Mouse (Mus musculus) liver, embryonic 14.5 days (tissue): Measurements from ENCODE around the gene Ptrhd1. TPM values are rescaled to one million over a fixed set of nuclear protein-coding genes. Genes with fewer than 3 reads are reported as not detected.

ENCODE experiments used
- ATAC-seq: fragments of 200-750 bp; cut with Nextera tagmentation; 2 replicates; pipeline ENCODE4 v1.8.0; 2017; ENCODE audit warnings: moderate number of reproducible peaks, mild to moderate bottlenecking, moderate library complexity; ENCODE audit not compliant: insufficient read depth
- DNase-seq, 3 experiments: peaks; one replicate each; pipeline ENCODE4 v3.0.0-alpha.2; 2012 to 2013; ENCODE audit warnings: low read depth in 3 of 3, low spot score in 3 of 3
- H3K27ac ChIP-seq: fragments of 300-500 bp; sonication (generic); 2 replicates; pipeline ENCODE4 v1.5.1; 2014; ENCODE audit warnings: moderate library complexity, mild to moderate bottlenecking, control low read depth, inconsistent platforms
- H3K27me3 ChIP-seq: fragments of 300-500 bp; sonication (generic); 2 replicates; pipeline ENCODE4 v1.6.1; 2014; ENCODE audit warnings: mild to moderate bottlenecking, low read length, moderate library complexity; ENCODE audit not compliant: control insufficient read depth, insufficient read depth
- H3K36me3 ChIP-seq: fragments of 300-500 bp; sonication (generic); replicated peaks from 2 replicates; pipeline ENCODE4 v1.6.1; 2014; ENCODE audit warnings: low read depth; ENCODE audit not compliant: control insufficient read depth, insufficient read depth
- H3K4me1 ChIP-seq, 2 experiments: fragments of 200-500 bp in 1 of 2; fragments of 300-500 bp in 1 of 2; sonication (generic) in 1 of 2; replicated peaks; 2 replicates each; pipeline ENCODE4 v1.6.1; 2012 to 2014; ENCODE audit warnings: antibody characterized with exemption in 1 of 2, inconsistent platforms in 1 of 2, low read length in 1 of 2; ENCODE audit not compliant: control insufficient read depth in 2 of 2, insufficient read depth in 2 of 2
- H3K4me2 ChIP-seq: fragments of 300-500 bp; sonication (generic); 2 replicates; pipeline ENCODE4 v1.6.1; 2014; ENCODE audit warnings: low read depth, mild to moderate bottlenecking, control low read depth, moderate library complexity
- H3K4me3 ChIP-seq, 2 experiments: fragments of 200-500 bp in 1 of 2; fragments of 300-500 bp in 1 of 2; sonication (generic) in 1 of 2; 2 replicates each; pipeline ENCODE4 v1.5.1; 2012 to 2014; ENCODE audit warnings: low read depth in 2 of 2, low read length in 2 of 2, mild to moderate bottlenecking in 2 of 2, control low read depth in 1 of 2, inconsistent platforms in 1 of 2, moderate library complexity in 1 of 2; ENCODE audit not compliant: insufficient read depth in 1 of 2
- H3K9ac ChIP-seq: fragments of 300-500 bp; sonication (generic); replicated peaks from 2 replicates; pipeline ENCODE4 v1.6.1; 2014; ENCODE audit warnings: mild to moderate bottlenecking, control low read depth, moderate library complexity
- H3K9me3 ChIP-seq: fragments of 300-500 bp; sonication (generic); 2 replicates; pipeline ENCODE4 v1.6.1; 2016; ENCODE audit warnings: low read length, mixed read lengths; ENCODE audit not compliant: control insufficient read depth
- CTCF ChIP-seq: IDR thresholded peaks from 2 replicates; pipeline ENCODE4 v1.5.1; 2016; ENCODE audit warnings: antibody characterized with exemption, low read depth, control low read depth
- EP300 ChIP-seq: IDR thresholded peaks from 2 replicates; pipeline ENCODE4 v1.6.1; 2016; ENCODE audit warnings: antibody characterized with exemption, low read depth
- WGBS: fragments of 180-500 bp; shearing (Covaris S2); extraction: QIAGEN DNeasy Blood & Tissue Kit; methylation state at CpG from one replicate; pipeline ENCODE4 v1.1.7; 2014; ENCODE audit not compliant: insufficient replicate concordance; 5-methylcytosine and 5-hydroxymethylcytosine counted together
- polyA plus RNA-seq, 2 experiments: library from polyadenylated mRNA; depleted of rRNA in 1 of 2; stranded (reverse) in 1 of 2; unstranded in 1 of 2; fragments of >200 nt; fragmentation: Nextera tagmentation in 1 of 2; extraction: Ambion mirVana in 1 of 2; gene quantifications; 2 replicates each; pipeline versions ENCODE4 v1.2.1 to v1.2.3; 2012 to 2014

Gene Ptrhd1
- polyA plus RNA-seq, 2 experiments, result 1.8 to 3.1 TPM

DNA sequence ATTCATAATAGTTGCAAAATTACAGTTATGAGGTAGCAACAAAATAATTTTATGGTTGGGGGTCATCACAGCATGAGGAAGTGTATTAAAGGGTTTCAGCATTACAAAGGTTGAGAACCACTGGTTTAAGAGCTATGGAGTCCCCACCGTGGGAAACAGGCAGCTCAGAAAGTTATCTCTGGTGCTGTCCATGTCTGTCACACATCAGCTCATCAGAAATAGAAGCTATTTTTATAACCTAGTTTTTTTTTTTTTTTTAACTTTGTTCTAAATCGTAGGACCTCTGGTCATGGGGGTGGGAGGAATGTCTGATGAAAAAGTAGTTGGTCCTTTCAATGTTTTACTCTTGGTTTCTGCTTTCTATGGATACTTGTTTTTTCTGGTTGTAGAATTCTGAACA lies 10.0 kb downstream of the Ptrhd1 start:
- Histone ChIP-seq H3K36me3 (no peaks in the 10 kb centered on the region), H3K9me3 (no peaks in the 10 kb centered on the region), H3K9ac (no peak overlapping the region), H3K4me1 (no peaks in the 10 kb centered on the region), H3K27me3 (no peaks in the 10 kb centered on the region), H3K27ac (no peak overlapping the region), H3K4me3 (no peak overlapping the region), H3K4me2 (no peak overlapping the region)
- DNase-seq (no peak), ATAC-seq (no peak)
- 54% methylated on average over 2 of the region's 2 CpGs for WGBS
- no peak for TF ChIP-seq EP300
- TF ChIP-seq CTCF, result no peak

DNA sequence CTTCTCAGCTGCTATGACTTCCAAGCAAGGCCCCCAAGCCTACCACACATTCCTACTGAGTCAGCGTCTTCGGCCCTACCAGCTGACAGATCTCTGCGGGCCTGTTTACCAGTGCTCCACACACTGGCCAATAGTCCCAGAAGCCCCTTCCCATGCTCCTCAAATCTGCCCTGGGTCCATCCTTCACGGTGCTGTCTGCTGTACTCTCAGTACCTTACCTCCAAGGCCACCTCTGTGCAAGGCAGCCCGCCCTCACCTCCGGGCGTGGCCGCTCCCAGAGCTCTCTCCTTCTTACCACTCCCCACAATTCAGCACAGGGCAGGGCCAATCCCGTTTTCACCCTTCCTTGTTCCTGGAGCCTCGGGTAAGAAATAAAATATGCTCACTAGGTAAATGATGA lies 11.9 kb downstream of the Ptrhd1 start:
- no peak for ATAC-seq

DNA sequence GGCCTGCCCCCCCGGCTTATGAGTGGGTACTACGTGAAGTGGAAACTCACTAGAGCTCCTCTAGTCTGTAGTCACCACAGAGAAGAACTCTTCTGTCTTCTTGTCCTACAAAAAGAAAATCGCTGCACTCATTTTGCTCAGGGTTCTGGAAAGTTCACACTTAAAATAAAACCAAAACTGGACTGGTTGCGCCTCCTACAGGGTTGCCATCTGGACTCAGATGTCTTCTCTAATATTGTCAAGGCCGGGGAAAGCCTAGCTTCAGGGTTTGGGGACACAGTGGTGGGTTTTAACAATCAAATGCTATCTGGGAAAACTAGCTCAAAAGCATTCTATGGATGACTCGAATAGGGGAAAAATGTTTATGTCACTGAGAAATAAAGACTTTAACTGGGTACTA lies 16.0 kb downstream of the Ptrhd1 start:
- Histone ChIP-seq H3K4me3 (no peak overlapping the region), H3K4me1 (peaks cover 9 to 19% of the 10 kb centered on the region in 2 experiments), H3K4me2 (no peak overlapping the region), H3K9me3 (no peaks in the 10 kb centered on the region), H3K27me3 (no peaks in the 10 kb centered on the region), H3K27ac (no peak overlapping the region), H3K36me3 (no peaks in the 10 kb centered on the region), H3K9ac (no peak overlapping the region)
- WGBS, result 76% methylated on average over 6 of the region's 6 CpGs
- TF ChIP-seq CTCF, result no peak
- no peak for TF ChIP-seq EP300
- ATAC-seq, result no peak
- DNase-seq, result no peak

More for the DNA sequence above, 11.9 kb downstream of the Ptrhd1 start:
- H3K27ac ChIP-seq, result no peak overlapping the region
- H3K36me3 ChIP-seq, result no peaks in the 10 kb centered on the region
- no peak overlapping the region for H3K4me2 ChIP-seq
- no peak overlapping the region for H3K4me3 ChIP-seq
- TF ChIP-seq CTCF, result no peak
- no peak for TF ChIP-seq EP300
- H3K27me3 ChIP-seq, result no peaks in the 10 kb centered on the region
- H3K9ac ChIP-seq, result no peak overlapping the region
- H3K9me3 ChIP-seq, result no peaks in the 10 kb centered on the region
- 67% methylated on average over 10 of the region's 10 CpGs for WGBS
- no peaks in the 10 kb centered on the region for H3K4me1 ChIP-seq
- no peak for DNase-seq

DNA sequence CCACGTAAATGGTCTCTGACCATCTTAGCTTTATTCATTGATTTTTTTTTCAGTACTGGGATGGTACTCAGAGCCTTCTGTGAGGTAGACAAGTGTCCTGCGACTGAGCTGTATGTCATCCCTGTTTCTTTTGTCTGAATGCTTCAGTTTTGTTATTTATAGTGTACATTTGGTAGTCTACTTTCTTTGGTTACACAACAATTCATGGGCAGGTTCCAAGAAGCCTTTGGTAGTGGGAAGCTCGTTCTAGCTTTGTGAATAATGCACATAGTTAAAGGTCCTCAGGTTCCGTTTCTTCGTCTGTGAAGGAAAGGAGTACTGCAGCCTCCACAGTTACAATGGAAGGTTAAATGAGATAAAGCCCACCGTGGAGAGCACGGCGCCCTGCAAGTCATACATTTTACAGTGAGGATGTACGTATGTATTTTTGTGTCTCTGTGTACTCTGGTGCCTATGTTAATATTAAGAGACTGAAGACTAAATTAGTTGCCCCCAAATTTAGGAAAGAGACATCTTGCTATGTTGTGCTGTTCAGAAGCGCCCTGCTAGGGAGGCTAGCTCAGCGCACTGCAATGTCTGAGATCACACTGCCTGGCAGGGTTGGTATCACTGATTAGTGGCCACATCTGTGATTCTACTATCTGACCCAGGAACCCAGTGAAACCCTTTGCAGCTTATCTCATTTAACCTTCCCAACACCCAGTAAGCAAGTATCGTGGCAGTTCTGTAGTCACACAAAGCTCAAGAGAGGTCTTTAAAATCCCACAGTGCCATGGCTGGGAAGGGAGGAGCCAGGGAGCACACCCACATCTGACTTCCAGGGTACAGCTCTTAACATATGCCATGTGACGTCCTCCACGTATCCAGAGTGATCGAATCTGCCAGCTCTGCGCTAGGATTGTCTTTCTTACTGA lies 19.2 kb downstream of the Ptrhd1 start:
- TF ChIP-seq CTCF (no peak), EP300 (peak; percentile 92)
- Histone ChIP-seq H3K36me3 (no peaks in the 10 kb centered on the region), H3K27ac (no peak overlapping the region), H3K9me3 (no peaks in the 10 kb centered on the region), H3K27me3 (no peaks in the 10 kb centered on the region), H3K9ac (no peak overlapping the region), H3K4me3 (peak overlapping the region in 1 of 2 experiments; percentile 11; a peak in 1 of 4 replicates), H3K4me1 (peaks cover 9 to 19% of the 10 kb centered on the region in 2 experiments), H3K4me2 (peak overlapping the region; percentile 45)
- 33% methylated on average over 16 of the region's 16 CpGs for WGBS
- ATAC-seq (peak; percentile 97), DNase-seq (peak; percentile 58 to 59 (median 59))

DNA sequence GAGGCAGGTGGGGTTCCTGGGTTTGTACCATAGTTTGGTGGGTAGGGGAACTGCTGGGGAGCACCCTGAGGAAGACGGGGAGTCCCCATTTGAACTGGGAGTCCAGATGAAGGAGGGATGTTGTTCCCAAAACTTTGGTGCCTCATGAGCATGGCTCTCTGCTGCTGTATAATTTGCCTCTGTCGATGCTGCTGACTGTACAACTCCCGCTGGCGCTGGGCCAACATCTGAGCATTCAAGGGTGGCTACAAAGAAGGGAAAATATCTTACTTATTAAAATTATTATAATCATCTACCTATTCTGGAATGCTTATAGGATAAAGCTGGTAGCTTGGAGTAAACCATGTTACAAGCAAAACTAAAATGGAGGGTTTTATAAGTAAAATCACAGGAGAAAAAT lies 33.9 kb downstream of the Ptrhd1 start:
- WGBS, result 70% methylated on average over 4 of the region's 4 CpGs
- TF ChIP-seq CTCF (no peak), EP300 (no peak)
- ATAC-seq, result no peak

More for the DNA sequence above, 33.9 kb downstream of the Ptrhd1 start:
- H3K27ac ChIP-seq, result no peak overlapping the region
- H3K9ac ChIP-seq, result no peak overlapping the region
- H3K36me3 ChIP-seq, result no peaks in the 10 kb centered on the region
- H3K9me3 ChIP-seq, result no peaks in the 10 kb centered on the region
- no peaks in the 10 kb centered on the region for H3K4me1 ChIP-seq
- H3K4me3 ChIP-seq, result no peak overlapping the region
- DNase-seq, result no peak
- H3K27me3 ChIP-seq, result no peaks in the 10 kb centered on the region
- no peak overlapping the region for H3K4me2 ChIP-seq
